In the genomic region with DNA sequence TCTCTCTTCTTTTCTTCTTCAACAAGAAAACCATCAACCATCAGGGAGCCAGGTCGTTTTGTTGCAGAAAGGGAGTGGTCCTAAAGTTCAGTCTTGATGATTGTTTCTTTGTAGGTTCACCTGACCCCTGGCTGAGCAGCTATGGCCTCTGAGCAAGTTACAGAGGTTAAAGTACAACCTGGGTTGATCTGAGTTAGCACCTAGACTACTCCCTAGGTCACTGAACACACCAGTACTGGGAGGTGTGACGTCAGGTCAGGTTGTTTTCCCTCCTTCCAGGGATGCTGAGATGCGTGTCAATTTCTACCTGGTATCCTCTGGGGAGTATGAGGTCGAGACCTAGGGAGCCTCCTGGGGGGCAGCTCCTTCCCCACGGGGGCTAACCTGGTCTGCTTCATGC, we compare ENCODE assay signal across 23 mouse cellular contexts. TPM values are rescaled to one million over a fixed set of nuclear protein-coding genes. Genes with fewer than 3 reads are reported as not detected.
DNase-seq lines count a peak whose midpoint lies in the region; ATAC-seq and TF ChIP-seq lines count a peak whose summit lies in the region.
"Had no signal": no experiment of that assay in that cellular context is flagged by ENCODE, and none has a peak within 500 bp of the region (broad histone marks: within the 10 kb centered on the region; RNA-seq: fewer than 3 reads in every experiment).

No protein-coding gene starts in this region.

- no peak for TF ChIP-seq POLR2A in liver, adult 2 months (IDR thresholded peaks at IDR 0.05; ENCODE audit: extremely low read depth, insufficient read depth, low read length)

- no peak for TF ChIP-seq EP300 in stomach, postnatal 0 days (optimal IDR thresholded peaks at IDR 0.05)

- no peak for TF ChIP-seq CTCF in forebrain, postnatal 0 days (IDR thresholded peaks at IDR 0.05; ENCODE audit: low read depth)
- TF ChIP-seq CTCF in liver, adult 2 months (IDR thresholded peaks at IDR 0.05; ENCODE audit: low read depth, low read length) = no peak
- no peak for TF ChIP-seq CTCF in stomach, postnatal 0 days (IDR thresholded peaks at IDR 0.05; ENCODE audit: low read depth)

- ATAC-seq in forebrain, postnatal 0 days = no peak
- no peak for ATAC-seq in forebrain, embryonic 16.5 days
- 0 out of 2 replicates have a peak, but pooled peaks have one; percentile 25 for ATAC-seq in stomach, postnatal 0 days (ENCODE audit: low FRiP score, low TSS enrichment)
- ATAC-seq: hindbrain, postnatal 0 days; intestine, embryonic 16.5 days had no signal

- WGBS in forebrain, postnatal 0 days = 64% methylated on average over 5 of the region's 5 CpGs
- WGBS in forebrain, embryonic 16.5 days = 62% methylated on average over 5 of the region's 5 CpGs
- 33% methylated on average over 5 of the region's 5 CpGs for WGBS in liver, adult 2 months
- 50% methylated on average over 5 of the region's 5 CpGs for WGBS in stomach, postnatal 0 days

- H3K4me2 ChIP-seq in forebrain, postnatal 0 days (ENCODE audit: low read depth) = no peak overlapping the region
- no peak overlapping the region for H3K4me2 ChIP-seq in forebrain, embryonic 16.5 days (ENCODE audit: low read length)
- no peak overlapping the region for H3K4me2 ChIP-seq in stomach, postnatal 0 days (replicated peaks; ENCODE audit: low read depth)
- H3K4me2 ChIP-seq: liver, embryonic 13.5 days; neural tube, embryonic 15.5 days had no signal

- no peak for DNase-seq in forebrain, postnatal 0 days
- peak; percentile 38 to 61 for DNase-seq in kidney, adult 8-10 months
- DNase-seq in kidney, adult 18-20 months = no peak
- peak; percentile 64 for DNase-seq in liver, adult 2 months (ENCODE audit: extremely low read depth, low read depth, low spot score)
- DNase-seq in liver = no peak
- DNase-seq in stomach, postnatal 0 days (ENCODE audit: low spot score) = no peak
- DNase-seq in lung, postnatal 10 days = no peak
- DNase-seq: adrenal gland, postnatal 10 days; cerebellum, adult 9-10 months; cerebellum, postnatal 36 days; gastrocnemius, postnatal 10 days; heart, postnatal 14 days; liver, embryonic 13.5 days; lung, adult 2 months; lung, postnatal 14 days; midbrain, embryonic 14.5 days; thymus, adult 18-20 months had no signal

- no peak overlapping the region for H3K27ac ChIP-seq in forebrain, postnatal 0 days (ENCODE audit: low read depth, low read length)
- no peak overlapping the region for H3K27ac ChIP-seq in forebrain, embryonic 16.5 days (ENCODE audit: low read length)
- H3K27ac ChIP-seq in liver, adult 2 months (replicated peaks; ENCODE audit: insufficient read depth, low read depth, low read length) = no peak overlapping the region
- H3K27ac ChIP-seq in stomach, postnatal 0 days (replicated peaks) = no peak overlapping the region
- H3K27ac ChIP-seq: hindbrain, postnatal 0 days; liver, embryonic 13.5 days; neural tube, embryonic 15.5 days had no signal

- no peak overlapping the region for H3K4me3 ChIP-seq in forebrain, postnatal 0 days (ENCODE audit: low read depth, low read length)
- no peak overlapping the region for H3K4me3 ChIP-seq in forebrain, embryonic 16.5 days (replicated peaks; ENCODE audit: low read length)
- no peak overlapping the region for H3K4me3 ChIP-seq in liver, adult 2 months (ENCODE audit: insufficient read depth, low read depth, low read length)
- H3K4me3 ChIP-seq in stomach, postnatal 0 days (ENCODE audit: low read depth, low read length) = no peak overlapping the region
- H3K4me3 ChIP-seq: layer of hippocampus, adult 2 months; liver, embryonic 13.5 days; neural tube, embryonic 15.5 days had no signal

- 0 out of 2 replicates have a peak, but pooled peaks cover 3% of the 10 kb centered on the region for H3K4me1 ChIP-seq in forebrain, postnatal 0 days (ENCODE audit: insufficient read depth)
- H3K4me1 ChIP-seq in forebrain, embryonic 16.5 days (replicated peaks; ENCODE audit: control insufficient read depth, insufficient read depth, low read length) = peaks cover 37% of the 10 kb centered on the region
- no peaks in the 10 kb centered on the region for H3K4me1 ChIP-seq in liver, adult 2 months (ENCODE audit: control insufficient read depth, insufficient read depth, low read length)
- peaks cover 8% of the 10 kb centered on the region for H3K4me1 ChIP-seq in stomach, postnatal 0 days (replicated peaks; ENCODE audit: control insufficient read depth, insufficient read depth)

- peaks cover 26% of the 10 kb centered on the region; the same call in 1 of the 2 replicates for H3K36me3 ChIP-seq in forebrain, postnatal 0 days (ENCODE audit: insufficient read depth)
- H3K36me3 ChIP-seq in forebrain, embryonic 16.5 days (ENCODE audit: control insufficient read depth, insufficient read depth) = no peaks in the 10 kb centered on the region
- H3K36me3 ChIP-seq in liver, adult 2 months (ENCODE audit: control insufficient read depth, insufficient read depth, low read length) = no peaks in the 10 kb centered on the region
- no peaks in the 10 kb centered on the region for H3K36me3 ChIP-seq in stomach, postnatal 0 days (ENCODE audit: control insufficient read depth, insufficient read depth, low read length)
- H3K36me3 ChIP-seq: G1E; liver, embryonic 13.5 days had no signal

- no peaks in the 10 kb centered on the region for H3K79me2 ChIP-seq in liver, adult 2 months (ENCODE audit: control insufficient read depth, insufficient read depth, low read length)

- no peaks in the 10 kb centered on the region for H3K27me3 ChIP-seq in forebrain, postnatal 0 days (ENCODE audit: insufficient read depth, low read length)
- H3K27me3 ChIP-seq in forebrain, embryonic 16.5 days (replicated peaks; ENCODE audit: control insufficient read depth, insufficient read depth, low read length) = no peaks in the 10 kb centered on the region
- no peaks in the 10 kb centered on the region for H3K27me3 ChIP-seq in liver, adult 2 months (ENCODE audit: control insufficient read depth, insufficient read depth, low read length)
- H3K27me3 ChIP-seq in stomach, postnatal 0 days (ENCODE audit: control insufficient read depth, insufficient read depth, low read length) = no peaks in the 10 kb centered on the region
- H3K27me3 ChIP-seq: neural tube, embryonic 15.5 days had no signal

- H3K9me3 ChIP-seq in forebrain, postnatal 0 days (ENCODE audit: low read length) = no peaks in the 10 kb centered on the region
- no peaks in the 10 kb centered on the region for H3K9me3 ChIP-seq in forebrain, embryonic 16.5 days (ENCODE audit: control insufficient read depth, low read length)
- H3K9me3 ChIP-seq in stomach, postnatal 0 days (ENCODE audit: control insufficient read depth, low read length) = no peaks in the 10 kb centered on the region
- H3K9me3 ChIP-seq: G1E; liver, embryonic 13.5 days; neural tube, embryonic 15.5 days had no signal

- H3K9ac ChIP-seq in forebrain, postnatal 0 days = 0 out of 2 replicates have a peak overlapping the region, but pooled peaks have one; percentile 33
- no peak overlapping the region for H3K9ac ChIP-seq in forebrain, embryonic 16.5 days (replicated peaks; ENCODE audit: low read depth, low read length)
- H3K9ac ChIP-seq in liver, adult 2 months (ENCODE audit: low read depth, low read length) = no peak overlapping the region
- H3K9ac ChIP-seq in stomach, postnatal 0 days (ENCODE audit: low read length) = no peak overlapping the region
- H3K9ac ChIP-seq: liver, embryonic 13.5 days; neural tube, embryonic 15.5 days had no signal

RNA-seq across cellular contexts. Expression of a gene that starts 32.4 kb away (rescaled TPM):
- total RNA-seq in forebrain, postnatal 0 days (2014; rRNA removed) = 1.1 and 1.6 TPM in 2 replicates
- polyA plus RNA-seq in forebrain, postnatal 0 days (2015; fragmentation: Nextera tagmentation; extraction: Ambion mirVana) = 0.97 and 0.98 TPM in 2 replicates
- polyA plus RNA-seq in forebrain, embryonic 16.5 days (2015; fragmentation: Nextera tagmentation; extraction: Ambion mirVana) = 0.18 and 0.55 TPM in 2 replicates
- 180 and 280 TPM in 2 replicates for total RNA-seq in liver, adult 2 months (2014; rRNA removed)
- polyA plus RNA-seq in liver, adult 2 months (2012; rRNA removed) = 251 and 292 TPM in 2 replicates
- 25.3 and 31.4 TPM in 2 replicates for polyA plus RNA-seq in stomach, postnatal 0 days (2015; fragmentation: Nextera tagmentation; extraction: Ambion mirVana)
- polyA plus RNA-seq: G1E had no signal

RNA-seq across cellular contexts. Expression of a gene that starts 48.8 kb away (rescaled TPM):
- total RNA-seq in forebrain, postnatal 0 days (2014; rRNA removed) = 47.1 and 62.9 TPM in 2 replicates
- 5.3 and 5.8 TPM in 2 replicates for polyA plus RNA-seq in forebrain, postnatal 0 days (2015; fragmentation: Nextera tagmentation; extraction: Ambion mirVana)
- 5.4 and 12.1 TPM in 2 replicates for polyA plus RNA-seq in forebrain, embryonic 16.5 days (2015; fragmentation: Nextera tagmentation; extraction: Ambion mirVana)
- total RNA-seq in liver, adult 2 months (2014; rRNA removed) = under 0.01 and 0.07 TPM in 2 replicates
- polyA plus RNA-seq in liver, adult 2 months (2012; rRNA removed) = 0.26 and 0.51 TPM in 2 replicates
- polyA plus RNA-seq in stomach, postnatal 0 days (2015; fragmentation: Nextera tagmentation; extraction: Ambion mirVana) = 1.8 and 2.0 TPM in 2 replicates
- polyA plus RNA-seq: G1E had no signal

Comparison
In these comparisons a context has a peak if more than half of its experiments do, and no peak if none do; other contexts are left out.
1. DNase-seq: peak in kidney, adult 8-10 months (2 of 2) and liver, adult 2 months (single experiment); none in forebrain, postnatal 0 days (single experiment), kidney, adult 18-20 months (single experiment), liver (single experiment), stomach, postnatal 0 days (single experiment) and lung, postnatal 10 days (single experiment).
2. RNA of a gene that starts 32.4 kb away (polyA plus RNA-seq): 251 to 292 TPM in liver, adult 2 months and 25.3 to 31.4 TPM in stomach, postnatal 0 days; 0.97 to 0.98 TPM in forebrain, postnatal 0 days and 0.18 to 0.55 TPM in forebrain, embryonic 16.5 days; every median in the first group is over 10 times any median in the second.